Mouse (Mus musculus): Measurements from ENCODE around the gene Zfp985.
"Not testable (repeated sequence)": the region's sequence is repeated elsewhere in the genome, so short reads cannot be mapped to it uniquely, and the experiment has no call there.

The Zfp985 gene

DNA sequence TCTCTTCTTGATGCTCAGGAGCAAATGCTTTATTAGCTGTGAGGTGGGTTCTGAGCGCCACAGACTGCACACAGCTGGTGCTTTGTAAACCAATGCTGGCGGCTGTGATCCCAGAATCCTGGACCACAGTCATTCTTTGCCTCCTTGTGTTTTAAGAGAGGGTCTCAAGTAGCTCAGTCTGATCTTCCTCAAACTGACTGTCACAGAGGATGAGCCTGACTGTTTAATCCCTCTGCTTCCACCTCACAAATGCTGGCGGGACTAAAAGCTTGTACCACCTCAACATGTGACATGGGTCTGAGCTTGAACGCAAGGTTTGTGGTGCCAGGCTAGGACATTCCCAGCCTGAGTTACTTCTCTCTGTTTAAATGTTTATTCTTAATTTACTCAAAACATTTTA lies 52.4 kb downstream of the Zfp985 start:
- no peak for DNase-seq (ENCODE audit: low read depth, low spot score)

DNA sequence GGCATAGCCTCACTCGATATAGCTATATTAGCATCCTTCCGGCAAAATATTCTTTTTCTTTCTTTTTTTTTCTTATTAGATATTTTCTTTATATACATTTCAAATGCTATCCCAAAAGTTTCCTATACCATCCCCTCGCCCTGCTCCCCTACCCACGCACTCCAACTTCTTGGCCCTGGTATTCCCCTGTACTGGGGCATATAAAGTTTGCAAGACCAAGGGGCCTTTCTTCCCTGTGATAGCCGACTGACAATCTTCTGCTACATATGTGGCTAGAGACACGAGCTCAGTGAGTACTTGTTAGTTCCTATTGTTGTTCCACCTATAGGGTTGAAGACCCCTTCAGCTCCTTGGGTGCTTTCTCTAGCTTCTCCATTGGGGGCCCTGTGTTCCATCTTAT lies 53.4 kb downstream of the Zfp985 start:
- DNase-seq (ENCODE audit: low read depth, low spot score) = not testable (repeated sequence)

DNA sequence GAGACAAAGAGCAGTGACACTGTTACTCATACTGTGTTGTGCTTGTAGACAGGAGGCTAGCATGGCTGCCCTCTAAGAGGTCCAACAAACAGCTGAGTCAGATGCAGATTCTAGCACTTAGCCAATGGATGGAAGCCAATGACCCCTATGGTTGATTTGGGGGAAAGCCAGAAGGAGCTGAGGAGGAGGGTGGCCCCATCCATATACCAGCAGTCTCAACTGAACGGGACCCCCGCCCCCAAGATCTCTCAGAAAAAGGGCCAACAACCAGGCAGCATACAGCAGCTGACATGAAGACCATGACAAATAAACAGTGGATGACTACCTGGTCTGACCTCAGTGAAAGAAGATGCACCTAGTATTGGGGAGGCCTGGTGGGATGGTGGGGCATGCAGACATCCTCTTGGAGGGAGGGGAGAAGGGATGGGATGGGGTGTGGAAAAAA lies 80.8 kb downstream of the Zfp985 start:
- DNase-seq (ENCODE audit: low read depth, low spot score) = not testable (repeated sequence)

Measured in 3T3-L1 (cell line).